Mouse (Mus musculus) embryonic facial prominence, embryonic 13.5 days (tissue): ENCODE results near the gene Hoxc5. TPM values are rescaled to one million over a fixed set of nuclear protein-coding genes. Genes with fewer than 3 reads are reported as not detected.

Experiments
- ATAC-seq: fragments of 200-750 bp; cut with Nextera tagmentation; 2 replicates; pipeline ENCODE4 v1.8.0; 2017; ENCODE audit warnings: low read depth; ENCODE audit not compliant: insufficient number of reproducible peaks, insufficient read depth, low FRiP score, low TSS enrichment
- H3K27ac ChIP-seq: fragments of 300-500 bp; sonication (generic); 2 replicates; pipeline ENCODE4 v1.5.1; 2015; ENCODE audit warnings: moderate library complexity, mild to moderate bottlenecking, inconsistent platforms
- H3K27me3 ChIP-seq: fragments of 300-500 bp; sonication (generic); 2 replicates; pipeline ENCODE4 v1.6.1; 2015; ENCODE audit warnings: mild to moderate bottlenecking, inconsistent platforms
- H3K36me3 ChIP-seq: fragments of 300-500 bp; sonication (generic); 2 replicates; pipeline ENCODE4 v1.6.1; 2015; ENCODE audit warnings: mild to moderate bottlenecking, inconsistent platforms
- H3K4me1 ChIP-seq: fragments of 300-500 bp; sonication (generic); 2 replicates; pipeline ENCODE4 v1.6.1; 2015; ENCODE audit warnings: inconsistent platforms
- H3K4me2 ChIP-seq: fragments of 300-500 bp; sonication (generic); 2 replicates; pipeline ENCODE4 v1.6.1; 2015; ENCODE audit warnings: moderate library complexity, mild to moderate bottlenecking, inconsistent platforms
- H3K4me3 ChIP-seq: fragments of 300-500 bp; sonication (generic); 2 replicates; pipeline ENCODE4 v1.5.1; 2015; ENCODE audit warnings: mild to moderate bottlenecking, inconsistent platforms
- H3K9ac ChIP-seq: fragments of 300-500 bp; sonication (generic); 2 replicates; pipeline ENCODE4 v1.6.1; 2015; ENCODE audit warnings: mild to moderate bottlenecking, inconsistent platforms
- H3K9me3 ChIP-seq: fragments of 300-500 bp; sonication (generic); 2 replicates; pipeline ENCODE4 v1.6.1; 2016; ENCODE audit warnings: inconsistent platforms
- WGBS: fragments of 180-500 bp; shearing (Covaris S2); methylation state at CpG from one replicate; pipeline ENCODE4 v1.1.7; 2015; ENCODE audit warnings: mixed read lengths; 5-methylcytosine and 5-hydroxymethylcytosine counted together
- polyA plus RNA-seq: library from polyadenylated mRNA; unstranded; fragments of >200 nt; fragmentation: Nextera tagmentation; extraction: Ambion mirVana; gene quantifications from 2 replicates; pipeline ENCODE4 v1.2.1, GENCODE M21; 2015

Gene Hoxc5
- 1.1 and 1.8 TPM in 2 replicates for polyA plus RNA-seq

- ATAC-seq, result no peak
- 2% methylated on average over 12 of the region's 12 CpGs for WGBS
- Histone ChIP-seq H3K4me2 (peak within 1 kb of the TSS; percentile 19; the same call in 1 of the 2 replicates), H3K9me3 (no peaks in the 10 kb centered on the region), H3K9ac (no peak within 1 kb of the TSS), H3K36me3 (no peaks in the 10 kb centered on the region), H3K27me3 (peaks cover 99% of the 10 kb centered on the region), H3K27ac (no peak within 1 kb of the TSS), H3K4me3 (peak within 1 kb of the TSS; percentile 16; the same call in 1 of the 2 replicates), H3K4me1 (peaks cover 5% of the 10 kb centered on the region; the same call in 1 of the 2 replicates)
Measured at GRCm38 (mm10) chr15:102967312-102967510, at the start of gene Hoxc5. Gene Hoxc5, plus strand, starts transcription at chr15:102967443.

GRCm38 (mm10) chr15:102917972-102918572 lies 49.2 kb upstream of the Hoxc5 start:
- no peak overlapping the region for H3K4me2 ChIP-seq
- no peaks in the 10 kb centered on the region for H3K36me3 ChIP-seq
- peaks cover 8% of the 10 kb centered on the region; the same call in 1 of the 2 replicates for H3K4me1 ChIP-seq
- no peaks in the 10 kb centered on the region for H3K9me3 ChIP-seq
- H3K27me3 ChIP-seq, result peaks cover 96% of the 10 kb centered on the region
- no peak for ATAC-seq
- WGBS, result under 1% methylated on average over 20 of the region's 20 CpGs
- no peak overlapping the region for H3K9ac ChIP-seq
- no peak overlapping the region for H3K27ac ChIP-seq
- no peak overlapping the region for H3K4me3 ChIP-seq

DNA sequence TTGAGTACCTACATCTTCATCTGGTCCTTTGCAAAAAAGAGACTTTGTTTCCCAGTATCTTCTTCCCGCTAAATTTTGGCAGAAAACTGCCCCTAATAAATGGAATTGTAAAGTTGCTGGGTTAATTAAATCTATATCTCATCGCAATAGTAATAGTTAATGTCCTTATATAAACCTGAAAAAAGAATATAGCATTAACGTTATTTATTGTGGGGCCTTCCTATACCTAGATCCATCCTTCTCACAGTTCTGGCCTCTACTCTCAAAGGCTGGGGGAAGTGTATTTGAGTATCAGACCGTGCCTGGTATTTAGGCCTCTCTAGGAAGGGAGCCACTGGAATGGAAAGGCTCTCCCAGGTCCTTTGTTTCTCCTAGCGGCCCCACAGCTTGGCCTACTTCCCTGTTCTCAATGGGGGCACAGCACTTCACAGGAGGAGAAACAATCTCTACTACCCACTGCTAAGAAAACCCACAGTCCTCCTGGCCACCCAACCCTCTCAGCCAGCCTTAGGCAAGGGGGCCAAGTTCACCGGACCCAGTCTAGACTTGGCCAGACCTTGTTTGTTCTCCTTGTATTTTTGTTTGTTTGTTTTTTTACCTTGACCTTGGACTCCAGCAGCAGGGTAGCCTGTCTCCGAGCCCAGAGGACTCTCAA lies 48.5 kb upstream of the Hoxc5 start:
- no peak overlapping the region for H3K27ac ChIP-seq
- H3K4me3 ChIP-seq, result no peak overlapping the region
- peaks cover 8% of the 10 kb centered on the region; the same call in 1 of the 2 replicates for H3K4me1 ChIP-seq
- no peak for ATAC-seq
- H3K4me2 ChIP-seq, result no peak overlapping the region
- 4% methylated on average over 7 of the region's 7 CpGs for WGBS
- H3K9ac ChIP-seq, result no peak overlapping the region
- no peaks in the 10 kb centered on the region for H3K36me3 ChIP-seq
- no peaks in the 10 kb centered on the region for H3K9me3 ChIP-seq
- peaks cover 96% of the 10 kb centered on the region for H3K27me3 ChIP-seq

DNA sequence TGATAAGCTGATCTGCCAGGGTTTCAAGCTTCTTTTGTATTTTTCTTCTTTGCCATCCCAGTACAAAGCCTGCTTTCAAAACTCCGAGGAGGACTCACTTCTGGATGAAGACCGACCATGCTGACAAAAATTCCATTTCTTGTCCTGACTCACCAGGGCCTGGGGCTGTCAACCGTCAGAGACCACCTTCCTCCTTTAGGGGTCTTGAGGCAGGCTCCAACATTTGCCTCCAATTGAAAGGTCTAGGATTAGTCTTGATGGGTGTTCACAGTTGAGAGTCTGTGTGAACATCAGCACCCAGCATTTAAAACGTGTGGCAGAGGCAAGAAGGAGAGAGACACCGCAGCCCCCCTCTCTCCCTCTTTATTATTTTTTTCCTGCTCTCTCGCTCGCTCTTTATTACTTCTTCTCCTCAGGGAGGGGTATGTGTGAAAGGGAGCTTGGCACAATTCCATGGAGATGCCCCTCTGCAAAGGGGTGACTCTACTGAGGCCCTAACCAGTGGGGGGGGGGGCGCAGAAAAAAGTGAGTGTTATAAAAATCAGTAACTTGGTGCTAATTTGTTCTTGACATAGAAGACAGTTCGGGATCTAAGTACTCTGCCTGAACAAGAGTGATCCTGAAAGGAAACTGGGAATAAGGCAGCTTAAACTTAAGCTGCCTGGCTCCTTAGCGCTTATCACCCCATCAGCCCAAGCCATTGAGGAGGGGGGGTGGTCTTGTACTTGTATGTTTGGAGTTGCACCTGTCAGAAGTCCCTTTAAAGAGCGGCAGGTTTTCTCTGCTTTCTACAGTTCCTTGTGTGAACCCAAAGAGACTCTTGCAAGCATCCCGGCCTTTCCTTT lies 47.7 kb upstream of the Hoxc5 start:
- Histone ChIP-seq H3K4me2 (no peak overlapping the region), H3K4me1 (peaks cover 8% of the 10 kb centered on the region; the same call in 1 of the 2 replicates), H3K9me3 (no peaks in the 10 kb centered on the region), H3K36me3 (no peaks in the 10 kb centered on the region), H3K27ac (no peak overlapping the region), H3K9ac (no peak overlapping the region), H3K4me3 (no peak overlapping the region), H3K27me3 (peaks cover 98% of the 10 kb centered on the region)
- no peak for ATAC-seq
- 2% methylated on average over 12 of the region's 12 CpGs for WGBS

- ATAC-seq, result peak; percentile 60; the same call in 1 of the 2 replicates
- Histone ChIP-seq H3K27me3 (peaks cover 99% of the 10 kb centered on the region), H3K4me1 (peaks cover 8% of the 10 kb centered on the region; the same call in 1 of the 2 replicates), H3K9ac (no peak overlapping the region), H3K9me3 (no peaks in the 10 kb centered on the region), H3K4me2 (peak overlapping the region; percentile 46), H3K4me3 (peak overlapping the region; percentile 32), H3K27ac (no peak overlapping the region), H3K36me3 (no peaks in the 10 kb centered on the region)
- under 1% methylated on average over 20 of the region's 20 CpGs for WGBS
Measured at GRCm38 (mm10) chr15:102920619-102921018, 46.6 kb upstream of the Hoxc5 start.

DNA sequence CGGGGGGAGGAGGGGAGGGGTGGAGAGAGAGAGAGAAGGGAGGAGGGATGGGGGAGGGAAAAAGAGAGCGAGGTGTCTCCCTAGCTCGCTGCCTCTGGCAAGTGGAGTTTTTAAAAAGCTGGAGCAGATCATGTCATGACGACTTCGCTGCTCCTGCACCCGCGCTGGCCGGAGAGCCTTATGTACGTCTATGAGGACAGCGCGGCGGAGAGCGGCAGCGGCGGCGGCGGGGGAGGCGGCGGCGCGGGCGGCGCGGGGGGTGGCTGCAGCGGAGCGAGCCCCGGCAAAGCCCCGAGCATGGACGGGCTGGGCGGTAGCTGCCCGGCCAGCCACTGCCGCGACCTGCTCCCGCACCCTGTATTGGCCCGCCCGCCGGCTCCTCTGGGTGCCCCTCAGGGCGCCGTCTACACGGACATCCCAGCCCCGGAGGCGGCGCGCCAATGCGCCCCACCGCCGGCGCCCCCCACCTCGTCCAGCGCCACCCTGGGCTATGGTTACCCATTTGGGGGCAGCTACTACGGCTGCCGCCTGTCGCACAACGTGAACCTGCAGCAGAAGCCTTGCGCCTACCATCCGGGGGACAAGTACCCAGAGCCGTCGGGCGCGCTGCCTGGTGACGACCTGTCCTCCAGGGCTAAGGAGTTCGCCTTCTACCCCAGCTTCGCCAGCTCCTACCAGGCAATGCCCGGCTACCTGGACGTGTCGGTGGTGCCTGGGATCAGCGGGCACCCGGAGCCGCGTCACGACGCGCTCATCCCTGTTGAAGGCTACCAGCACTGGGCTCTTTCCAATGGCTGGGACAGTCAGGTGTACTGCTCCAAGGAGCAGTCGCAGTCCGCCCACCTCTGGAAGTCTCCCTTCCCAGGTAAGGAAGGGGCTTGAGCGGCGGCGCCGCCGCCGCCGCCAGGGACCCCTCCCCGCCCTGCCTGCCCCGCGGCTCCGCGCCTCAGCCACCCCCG lies 45.9 kb upstream of the Hoxc5 start, which contains the start of gene Hoxc13:
Hoxc13 (plus strand) TSS at position 51 of the 959 bp plus-strand sequence.
- no peak within 1 kb of the TSS; the same call in 1 of the 2 replicates for H3K9ac ChIP-seq
- peaks cover 8% of the 10 kb centered on the region; the same call in 1 of the 2 replicates for H3K4me1 ChIP-seq
- no peaks in the 10 kb centered on the region for H3K36me3 ChIP-seq
- H3K27me3 ChIP-seq, result peaks cover 99% of the 10 kb centered on the region
- H3K9me3 ChIP-seq, result no peaks in the 10 kb centered on the region
- peak within 1 kb of the TSS; percentile 46 for H3K4me2 ChIP-seq
- peak; percentile 53; the same call in 1 of the 2 replicates for ATAC-seq
- under 1% methylated on average over 79 of the region's 88 CpGs for WGBS
- H3K27ac ChIP-seq, result no peak within 1 kb of the TSS
- H3K4me3 ChIP-seq, result peak within 1 kb of the TSS; percentile 32

DNA sequence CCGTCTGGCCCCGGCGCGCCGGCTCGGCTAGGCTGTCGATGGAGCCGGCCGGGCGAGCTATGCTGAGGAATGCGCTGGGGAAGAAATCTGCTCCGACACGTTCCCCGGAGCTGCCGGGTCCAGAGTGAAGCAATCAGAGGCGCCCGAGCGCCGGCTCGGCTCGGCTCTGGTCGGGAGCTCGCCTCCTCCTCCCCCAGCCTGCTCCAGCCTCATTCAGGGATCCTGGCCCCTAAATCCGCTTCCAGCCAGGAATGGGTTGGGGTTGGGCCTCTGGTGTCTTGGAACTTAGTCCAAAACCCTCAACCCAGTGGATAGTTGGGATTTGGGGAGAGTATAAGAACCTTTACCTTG lies 45.3 kb upstream of the Hoxc5 start:
- Histone ChIP-seq H3K27ac (no peak overlapping the region), H3K36me3 (no peaks in the 10 kb centered on the region), H3K4me3 (peak overlapping the region; percentile 32), H3K4me1 (peaks cover 8% of the 10 kb centered on the region; the same call in 1 of the 2 replicates), H3K9ac (no peak overlapping the region), H3K27me3 (peaks cover 99% of the 10 kb centered on the region), H3K4me2 (peak overlapping the region; percentile 46; the same call in 1 of the 2 replicates), H3K9me3 (no peaks in the 10 kb centered on the region)
- ATAC-seq, result 0 out of 2 replicates have a peak, but pooled peaks have one; percentile 59
- under 1% methylated on average over 24 of the region's 24 CpGs for WGBS

DNA sequence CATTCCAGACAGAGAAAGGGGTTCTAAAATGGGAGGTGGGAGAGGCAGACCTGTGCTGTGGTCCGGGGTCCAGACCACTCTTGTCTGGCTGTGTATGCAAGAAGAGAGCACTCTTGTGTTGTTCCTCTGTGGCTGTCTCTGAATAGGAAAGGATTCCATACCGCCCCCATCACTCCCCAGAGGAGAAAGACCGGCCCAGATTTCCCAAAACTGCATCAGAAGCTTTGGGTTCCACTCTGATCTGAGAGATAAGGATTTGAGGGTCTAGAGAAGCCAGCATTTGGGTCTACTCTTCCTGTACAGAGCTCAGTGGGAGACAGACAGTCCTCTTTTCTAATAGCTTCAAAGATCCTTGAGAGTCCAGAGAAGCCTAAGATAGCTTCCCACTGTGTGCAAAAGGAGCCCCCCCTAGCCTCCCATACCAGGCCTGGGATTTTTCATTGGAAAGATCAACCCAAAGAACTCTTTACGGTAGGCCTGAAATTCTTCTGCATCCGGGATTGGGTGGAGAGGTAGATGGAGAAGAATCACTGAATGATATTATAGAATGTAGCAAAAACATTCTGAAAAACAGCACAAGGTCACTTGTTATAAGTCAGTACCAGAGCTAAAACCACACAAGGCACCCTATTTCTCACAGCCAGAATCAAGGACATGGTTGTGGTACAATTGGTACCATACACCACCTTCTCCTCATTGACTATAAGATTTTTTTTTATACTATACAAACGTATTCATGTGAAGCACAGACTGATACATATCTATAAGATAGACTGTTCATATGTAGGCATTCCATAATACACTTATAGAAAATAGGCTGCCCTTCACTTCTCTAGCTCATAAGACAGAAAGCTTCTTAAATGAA lies 44.4 kb upstream of the Hoxc5 start:
- Histone ChIP-seq H3K4me1 (peaks cover 8% of the 10 kb centered on the region; the same call in 1 of the 2 replicates), H3K9me3 (no peaks in the 10 kb centered on the region), H3K4me2 (no peak overlapping the region), H3K27me3 (peaks cover 99% of the 10 kb centered on the region), H3K36me3 (no peaks in the 10 kb centered on the region), H3K9ac (no peak overlapping the region), H3K4me3 (no peak overlapping the region), H3K27ac (no peak overlapping the region)
- ATAC-seq, result no peak
- WGBS, result 8% methylated on average over 6 of the region's 6 CpGs

GRCm38 (mm10) chr15:102927032-102927645 lies 40.1 kb upstream of the Hoxc5 start:
- Histone ChIP-seq H3K4me2 (no peak overlapping the region), H3K9ac (no peak overlapping the region), H3K36me3 (no peaks in the 10 kb centered on the region), H3K27ac (no peak overlapping the region), H3K27me3 (peaks cover 99% of the 10 kb centered on the region), H3K4me3 (no peak overlapping the region), H3K9me3 (no peaks in the 10 kb centered on the region), H3K4me1 (no peaks in the 10 kb centered on the region)
- ATAC-seq, result no peak
- WGBS, result 2% methylated on average over 40 of the region's 40 CpGs
